Mouse (Mus musculus) cortical plate, adult 2 months (tissue): ENCODE data around the gene Tbx3.

Experiments
- CTCF ChIP-seq: fragments of 200-500 bp; IDR thresholded peaks from 2 replicates; pipeline ENCODE4 v1.5.1; 2011; ENCODE audit warnings: mild to moderate bottlenecking, control low read depth, low read length; ENCODE audit not compliant: insufficient read depth; ENCODE audit errors: extremely low read depth
- POLR2A ChIP-seq: fragments of 200-500 bp; IDR thresholded peaks from 2 replicates; pipeline ENCODE4 v1.6.1; 2011; ENCODE audit warnings: mild to moderate bottlenecking, low read length, control low read depth; ENCODE audit not compliant: insufficient read depth; ENCODE audit errors: extremely low read depth

- TF ChIP-seq CTCF (no peak), POLR2A (no peak)
These were observed 794 bp downstream of the Tbx3 start for GRCm38 (mm10) chr5:119671124-119671801.
